Mouse (Mus musculus) liver, embryonic 13.5 days (tissue): ENCODE data around the gene Itga9. TPM values are rescaled to one million over a fixed set of nuclear protein-coding genes. Genes with fewer than 3 reads are reported as not detected.
A peak's percentile ranks its signal among the peaks of the same experiment; 100 is the strongest.

ENCODE experiments used
- ATAC-seq: fragments of 200-750 bp; cut with Nextera tagmentation; 2 replicates; pipeline ENCODE4 v1.8.0; 2017; ENCODE audit warnings: low read depth, mild to moderate bottlenecking, moderate number of reproducible peaks, moderate library complexity
- DNase-seq: peaks from one replicate; pipeline ENCODE4 v3.0.0; 2022
- H3K27ac ChIP-seq: fragments of 300-500 bp; sonication (generic); 2 replicates; pipeline ENCODE4 v1.5.1; 2015; ENCODE audit warnings: moderate library complexity, mild to moderate bottlenecking, inconsistent platforms
- H3K27me3 ChIP-seq: fragments of 300-500 bp; sonication (generic); 2 replicates; pipeline ENCODE4 v1.6.1; 2015; ENCODE audit warnings: mild to moderate bottlenecking, inconsistent platforms
- H3K36me3 ChIP-seq: fragments of 300-500 bp; sonication (generic); 2 replicates; pipeline ENCODE4 v1.6.1; 2015; ENCODE audit warnings: mild to moderate bottlenecking, inconsistent platforms
- H3K4me1 ChIP-seq: fragments of 300-500 bp; sonication (generic); replicated peaks from 2 replicates; pipeline ENCODE4 v1.6.1; 2015; ENCODE audit warnings: inconsistent platforms
- H3K4me2 ChIP-seq: fragments of 300-500 bp; sonication (generic); 2 replicates; pipeline ENCODE4 v1.6.1; 2015; ENCODE audit warnings: inconsistent platforms, mild to moderate bottlenecking, moderate library complexity
- H3K4me3 ChIP-seq: fragments of 300-500 bp; sonication (generic); replicated peaks from 2 replicates; pipeline ENCODE4 v1.5.1; 2015; ENCODE audit warnings: mild to moderate bottlenecking, inconsistent platforms
- H3K9ac ChIP-seq: fragments of 300-500 bp; sonication (generic); 2 replicates; pipeline ENCODE4 v1.6.1; 2015; ENCODE audit warnings: mild to moderate bottlenecking, inconsistent platforms
- H3K9me3 ChIP-seq: fragments of 300-500 bp; sonication (generic); replicated peaks from 2 replicates; pipeline ENCODE4 v1.6.1; 2016; ENCODE audit warnings: inconsistent platforms
- WGBS: fragments of 180-500 bp; shearing (Covaris S2); methylation state at CpG from one replicate; pipeline ENCODE4 v1.1.7; 2015; ENCODE audit not compliant: insufficient replicate concordance; 5-methylcytosine and 5-hydroxymethylcytosine counted together
- polyA plus RNA-seq: library from polyadenylated mRNA; unstranded; fragments of >200 nt; fragmentation: Nextera tagmentation; extraction: Ambion mirVana; gene quantifications from 2 replicates; pipeline ENCODE4 v1.2.1, GENCODE M21; 2015

Itga9 gene
- polyA plus RNA-seq, 1 experiment from 2014 or later: 2.2 TPM

DNA sequence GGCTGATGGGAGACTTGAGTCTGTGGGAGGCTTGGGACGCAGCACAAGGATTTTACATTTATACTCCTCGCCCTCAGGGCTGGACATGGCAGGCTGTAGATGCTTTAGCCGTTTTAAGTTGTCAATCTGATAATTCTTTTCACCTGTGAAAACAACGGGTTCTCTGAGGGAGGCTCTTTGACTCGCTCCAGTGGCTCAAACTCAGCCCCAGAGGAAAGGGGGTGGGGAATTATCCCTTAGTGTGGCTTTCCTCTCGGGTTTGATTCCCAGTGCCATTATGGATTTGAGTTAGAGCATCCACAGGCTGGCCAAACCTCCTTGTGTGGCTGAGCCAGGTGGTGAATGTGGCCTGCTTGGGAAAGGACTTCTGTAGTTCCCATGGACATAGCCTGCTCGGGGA is 17.7 kb downstream of the Itga9 start:
- ATAC-seq (no peak), DNase-seq (no peak)
- Histone ChIP-seq H3K4me3 (no peak overlapping the region), H3K27ac (no peak overlapping the region), H3K36me3 (no peaks in the 10 kb centered on the region), H3K27me3 (no peaks in the 10 kb centered on the region), H3K9ac (no peak overlapping the region), H3K4me2 (no peak overlapping the region), H3K9me3 (no peaks in the 10 kb centered on the region), H3K4me1 (peaks cover 5% of the 10 kb centered on the region; the same call in 1 of the 2 replicates)
- 53% methylated on average over 7 of the region's 7 CpGs for whole genome bisulfite sequencing

DNA sequence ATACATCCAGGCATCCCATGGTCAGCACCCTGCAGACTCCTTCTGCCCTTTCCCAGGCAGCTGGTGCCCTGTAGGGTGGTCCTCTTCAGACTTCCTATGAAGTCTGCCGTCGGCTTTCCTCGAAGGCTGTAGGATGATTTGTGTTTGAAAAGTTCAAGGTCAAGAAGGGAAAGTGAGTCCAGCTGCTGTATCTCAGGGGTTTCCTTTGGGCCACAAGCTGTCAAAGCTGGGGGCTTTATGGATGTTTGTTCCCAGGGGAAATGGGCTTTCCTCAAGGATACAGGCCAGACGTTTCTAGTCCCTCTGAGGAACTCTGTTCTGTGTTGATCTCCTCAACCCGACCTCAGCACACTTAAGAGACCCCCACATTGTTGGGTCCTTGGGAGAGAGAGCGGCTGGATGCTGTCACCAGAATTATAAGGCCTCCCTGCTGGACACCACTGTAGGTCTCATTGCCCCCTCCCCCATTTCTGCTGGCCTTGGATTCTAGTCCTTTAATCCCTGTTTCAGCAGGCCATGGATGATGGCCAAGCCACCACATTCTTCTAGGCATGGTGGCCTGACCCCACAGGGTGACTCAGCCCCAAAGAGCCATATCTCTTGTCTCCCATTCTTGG is 23.4 kb downstream of the Itga9 start:
- ATAC-seq (no peak), DNase-seq (no peak)
- no peaks in the 10 kb centered on the region for H3K9me3 ChIP-seq
- H3K27ac ChIP-seq: no peak overlapping the region
- H3K4me1 ChIP-seq: peaks cover 23% of the 10 kb centered on the region
- no peaks in the 10 kb centered on the region for H3K36me3 ChIP-seq
- H3K4me2 ChIP-seq: no peak overlapping the region
- no peaks in the 10 kb centered on the region for H3K27me3 ChIP-seq
- no peak overlapping the region for H3K4me3 ChIP-seq
- H3K9ac ChIP-seq: no peak overlapping the region
- 62% methylated on average over 6 of the region's 6 CpGs for WGBS

DNA sequence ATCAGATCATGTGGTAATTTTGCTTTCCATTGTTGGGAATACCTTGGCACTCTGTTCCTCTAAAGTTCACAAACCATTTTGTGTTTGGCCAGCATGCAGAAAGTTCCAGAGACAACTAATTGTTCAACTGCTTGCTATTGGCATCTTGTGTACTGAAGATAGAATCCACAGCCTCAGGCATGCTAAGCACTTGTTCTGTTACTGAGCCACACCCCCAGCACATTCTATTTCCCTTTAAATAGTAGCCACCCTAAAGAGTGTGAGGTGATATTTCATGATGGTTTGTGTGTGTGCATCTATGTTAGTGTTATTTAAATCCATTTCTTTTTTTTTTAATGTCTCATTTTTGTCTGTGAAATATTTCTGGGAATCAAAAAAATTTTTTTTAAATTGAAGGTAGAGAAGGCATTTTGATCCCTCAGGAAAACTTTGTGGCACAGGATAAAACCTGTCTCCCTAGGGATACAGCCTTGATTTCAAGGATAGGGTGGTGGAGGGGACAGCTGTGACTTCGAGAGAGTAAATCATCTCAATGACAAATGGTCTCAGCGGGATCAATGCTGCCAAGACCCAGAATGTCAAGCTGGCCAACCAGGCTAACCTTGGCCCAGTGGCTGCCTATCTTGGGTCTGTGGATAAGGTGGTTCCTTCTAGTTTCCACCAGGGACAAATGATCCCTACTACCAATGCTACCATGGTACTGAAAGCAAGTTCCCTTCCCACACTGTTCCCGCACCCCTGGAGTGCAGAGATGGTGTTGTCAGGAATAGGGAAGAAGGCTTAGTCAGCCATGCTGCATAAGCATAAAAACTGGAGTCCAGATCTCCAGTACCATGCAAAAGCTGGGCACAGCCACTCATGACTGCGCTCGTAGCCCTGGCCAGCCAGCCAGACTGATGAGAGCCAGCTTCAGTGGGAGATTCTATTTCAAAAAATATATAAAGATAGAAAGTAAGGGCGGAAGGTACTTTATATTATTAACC is 25.6 kb downstream of the Itga9 start:
- ATAC-seq: no peak
- no peaks in the 10 kb centered on the region for H3K27me3 ChIP-seq
- no peaks in the 10 kb centered on the region for H3K9me3 ChIP-seq
- no peaks in the 10 kb centered on the region for H3K36me3 ChIP-seq
- H3K4me1 ChIP-seq: peaks cover 26% of the 10 kb centered on the region
- 0 out of 2 replicates have a peak overlapping the region, but pooled peaks have one; percentile 4 for H3K27ac ChIP-seq
- H3K9ac ChIP-seq: no peak overlapping the region
- H3K4me2 ChIP-seq: peak overlapping the region; percentile 41
- H3K4me3 ChIP-seq: no peak overlapping the region
- WGBS: 36% methylated on average over 6 of the region's 6 CpGs
- DNase-seq: no peak

DNA sequence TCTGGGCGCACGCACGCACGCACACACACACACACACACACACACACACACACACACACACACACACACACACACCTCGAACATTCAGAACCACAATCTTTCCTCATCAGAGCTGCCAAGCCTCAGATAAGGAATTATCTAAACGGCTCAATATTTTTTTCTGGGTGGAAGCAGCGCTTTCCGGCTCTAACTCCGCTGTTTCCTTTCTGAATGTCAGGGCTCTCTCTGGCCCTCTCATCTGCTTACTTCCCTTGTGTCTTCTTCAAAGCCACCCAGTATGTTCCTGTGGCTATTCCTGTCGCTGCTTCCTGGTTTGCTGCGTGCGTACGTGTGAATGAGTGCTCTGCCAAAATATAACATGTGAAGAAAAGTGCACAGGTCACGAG is 26.3 kb downstream of the Itga9 start:
- Histone ChIP-seq H3K4me1 (peaks cover 26% of the 10 kb centered on the region), H3K4me2 (peak overlapping the region; percentile 41), H3K9me3 (no peaks in the 10 kb centered on the region), H3K36me3 (no peaks in the 10 kb centered on the region), H3K27ac (peak overlapping the region; percentile 39; the same call in 1 of the 2 replicates), H3K9ac (no peak overlapping the region), H3K4me3 (no peak overlapping the region; the same call in 1 of the 2 replicates), H3K27me3 (no peaks in the 10 kb centered on the region)
- 10% methylated on average over 14 of the region's 14 CpGs for WGBS
- ATAC-seq: peak; percentile 47; the same call in 1 of the 2 replicates
- no peak for DNase-seq

DNA sequence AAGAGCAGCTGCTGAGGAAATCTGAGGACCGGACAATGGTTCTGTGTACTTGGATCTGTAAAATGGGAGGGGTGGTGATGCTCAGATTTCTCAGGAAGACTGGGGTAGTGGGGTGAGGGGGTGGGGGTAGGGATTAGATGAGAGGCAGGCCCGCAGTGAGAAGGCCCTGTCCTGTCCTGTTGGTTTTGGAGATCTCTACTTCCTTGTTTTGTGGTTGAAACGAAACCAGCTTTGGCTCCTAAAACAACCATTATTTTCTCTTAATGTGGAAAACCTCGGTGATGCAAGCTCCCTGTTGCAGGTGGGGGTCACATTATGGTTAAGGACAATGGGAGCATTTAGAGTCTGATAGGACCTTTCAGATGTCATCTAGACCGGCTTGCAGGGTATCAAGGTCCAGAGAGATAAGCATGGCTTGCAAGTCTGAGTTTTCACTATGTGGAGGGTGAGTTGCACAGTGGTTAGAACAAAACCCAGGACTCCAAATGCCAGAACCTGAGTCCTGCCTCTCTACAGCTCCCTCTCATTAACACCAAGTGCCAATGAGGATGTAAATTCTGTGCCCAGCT is 32.2 kb downstream of the Itga9 start:
- H3K27me3 ChIP-seq: no peaks in the 10 kb centered on the region

DNA sequence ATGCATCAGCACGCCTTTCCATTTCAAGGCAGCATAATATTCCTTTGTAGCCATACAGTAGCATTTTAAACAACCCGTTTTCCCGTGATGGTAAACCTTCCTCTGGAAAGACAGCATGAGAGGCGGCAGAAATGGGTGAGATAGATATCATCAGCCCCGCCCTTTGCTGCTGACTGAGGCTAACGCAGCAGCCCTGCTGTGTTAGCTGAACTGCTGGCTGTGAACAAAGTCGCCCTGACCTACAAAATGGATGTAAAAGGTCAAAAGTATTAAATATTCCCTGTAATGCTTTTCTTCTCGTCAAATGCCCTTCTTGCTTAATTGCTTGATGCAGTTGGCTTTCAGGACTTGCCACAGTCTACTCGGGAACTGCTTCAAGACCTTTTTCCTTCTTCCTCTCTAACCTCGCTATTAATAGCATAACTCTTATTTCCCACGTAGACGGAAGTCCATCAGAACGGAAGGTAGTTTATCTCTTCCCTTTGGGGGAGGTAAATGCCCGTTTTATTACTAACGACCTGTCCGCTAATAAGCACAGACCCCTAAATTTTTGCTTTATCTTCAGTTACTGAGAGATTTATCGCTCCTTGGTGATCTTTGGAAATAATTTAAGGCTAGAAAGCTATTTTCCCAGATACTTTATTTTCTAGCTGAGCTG is 39.3 kb downstream of the Itga9 start:
- no peaks in the 10 kb centered on the region for H3K27me3 ChIP-seq
- H3K36me3 ChIP-seq: no peaks in the 10 kb centered on the region
- no peak overlapping the region for H3K4me2 ChIP-seq
- no peak overlapping the region for H3K4me3 ChIP-seq
- 28% methylated on average over 17 of the region's 17 CpGs for WGBS
- no peak overlapping the region for H3K9ac ChIP-seq
- DNase-seq (no peak), ATAC-seq (no peak)
- H3K9me3 ChIP-seq: no peaks in the 10 kb centered on the region
- H3K27ac ChIP-seq: no peak overlapping the region
- H3K4me1 ChIP-seq: 0 out of 2 replicates have a peak, but pooled peaks cover 8% of the 10 kb centered on the region

More for the DNA sequence above, 32.2 kb downstream of the Itga9 start:
- WGBS: 35% methylated on average over 5 of the region's 5 CpGs
- Histone ChIP-seq H3K4me3 (no peak overlapping the region), H3K9ac (no peak overlapping the region), H3K27ac (no peak overlapping the region), H3K9me3 (no peaks in the 10 kb centered on the region), H3K4me1 (0 out of 2 replicates have a peak, but pooled peaks cover 3% of the 10 kb centered on the region), H3K4me2 (no peak overlapping the region), H3K36me3 (no peaks in the 10 kb centered on the region)
- DNase-seq (no peak), ATAC-seq (no peak)

DNA sequence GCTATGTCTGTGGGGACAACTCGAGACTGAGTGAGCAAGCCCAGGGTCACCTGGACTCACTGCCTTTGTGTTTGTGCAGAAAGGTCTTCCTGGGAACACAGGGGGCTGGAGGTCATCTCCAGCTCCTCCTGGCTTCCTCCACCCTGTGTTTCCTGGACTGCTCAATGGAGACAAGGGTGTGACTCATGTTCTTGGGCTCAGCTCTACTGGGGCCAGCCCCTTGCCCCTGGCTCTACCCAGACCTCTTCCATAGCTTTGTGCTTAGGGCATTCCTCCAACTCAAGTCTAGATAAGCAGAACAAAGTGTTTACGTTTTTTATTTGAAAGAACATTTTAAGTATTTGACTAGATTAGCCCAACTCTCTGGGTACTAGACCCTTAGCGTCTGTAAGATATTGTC is 41.0 kb downstream of the Itga9 start:
- DNase-seq: no peak
- ATAC-seq: no peak

DNA sequence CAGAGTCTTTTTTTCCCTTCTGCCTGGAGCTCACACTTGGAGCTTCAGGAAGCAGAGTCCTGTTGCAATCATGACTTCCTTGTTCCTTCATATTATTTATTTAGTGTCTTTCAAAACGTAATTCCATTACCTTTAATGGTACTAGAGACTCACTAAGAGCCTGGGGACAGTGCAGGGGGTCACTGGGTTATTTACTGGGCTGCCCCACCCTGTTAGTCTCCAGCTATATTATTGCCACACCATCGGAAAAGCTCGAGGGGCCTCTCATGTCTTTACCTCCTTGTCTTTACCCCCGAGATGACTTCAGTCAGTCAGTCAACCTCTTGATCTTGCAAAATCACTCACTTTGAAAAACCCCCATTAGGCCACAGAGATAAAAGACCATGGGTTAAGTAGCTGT is 44.5 kb downstream of the Itga9 start:
- H3K27me3 ChIP-seq: no peaks in the 10 kb centered on the region
- H3K27ac ChIP-seq: no peak overlapping the region
- no peaks in the 10 kb centered on the region for H3K9me3 ChIP-seq
- no peak for DNase-seq
- no peak overlapping the region for H3K9ac ChIP-seq
- no peak overlapping the region for H3K4me2 ChIP-seq
- 0 out of 2 replicates have a peak, but pooled peaks cover 3% of the 10 kb centered on the region for H3K4me1 ChIP-seq
- ATAC-seq: no peak
- H3K4me3 ChIP-seq: no peak overlapping the region
- H3K36me3 ChIP-seq: no peaks in the 10 kb centered on the region
- WGBS: 43% methylated on average over 4 of the region's 4 CpGs

More for the DNA sequence above, 41.0 kb downstream of the Itga9 start:
- Histone ChIP-seq H3K27me3 (no peaks in the 10 kb centered on the region), H3K4me1 (0 out of 2 replicates have a peak, but pooled peaks cover 8% of the 10 kb centered on the region), H3K27ac (no peak overlapping the region), H3K36me3 (no peaks in the 10 kb centered on the region), H3K9ac (no peak overlapping the region), H3K4me3 (no peak overlapping the region), H3K4me2 (no peak overlapping the region), H3K9me3 (no peaks in the 10 kb centered on the region)
- 65% methylated on average over 3 of the region's 3 CpGs for WGBS

DNA sequence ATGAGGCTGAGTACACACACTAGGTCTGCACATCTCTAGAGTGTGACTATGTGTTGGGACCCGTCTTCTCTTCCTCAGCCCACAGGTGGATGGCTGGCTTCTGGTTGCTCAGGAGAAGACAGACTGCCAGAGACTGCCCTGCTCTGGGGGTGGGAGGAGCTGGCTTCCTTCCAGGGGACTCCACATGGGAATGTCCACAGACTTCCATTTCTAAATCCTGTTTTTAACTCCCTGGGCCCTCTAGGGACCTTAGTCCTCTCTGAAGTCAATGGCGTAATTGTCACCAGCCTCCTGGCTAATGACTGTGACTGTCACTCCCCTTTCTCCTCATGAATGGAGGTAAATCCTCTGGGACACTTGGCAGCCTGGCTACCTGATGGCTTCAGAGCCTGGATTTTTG is 45.4 kb downstream of the Itga9 start:
- ATAC-seq (no peak), DNase-seq (no peak)
- Histone ChIP-seq H3K27me3 (no peaks in the 10 kb centered on the region), H3K9ac (no peak overlapping the region), H3K4me2 (no peak overlapping the region), H3K27ac (no peak overlapping the region), H3K4me3 (no peak overlapping the region), H3K36me3 (no peaks in the 10 kb centered on the region), H3K9me3 (no peaks in the 10 kb centered on the region), H3K4me1 (no peaks in the 10 kb centered on the region)
- 69% methylated on average over 2 of the region's 2 CpGs for WGBS

DNA sequence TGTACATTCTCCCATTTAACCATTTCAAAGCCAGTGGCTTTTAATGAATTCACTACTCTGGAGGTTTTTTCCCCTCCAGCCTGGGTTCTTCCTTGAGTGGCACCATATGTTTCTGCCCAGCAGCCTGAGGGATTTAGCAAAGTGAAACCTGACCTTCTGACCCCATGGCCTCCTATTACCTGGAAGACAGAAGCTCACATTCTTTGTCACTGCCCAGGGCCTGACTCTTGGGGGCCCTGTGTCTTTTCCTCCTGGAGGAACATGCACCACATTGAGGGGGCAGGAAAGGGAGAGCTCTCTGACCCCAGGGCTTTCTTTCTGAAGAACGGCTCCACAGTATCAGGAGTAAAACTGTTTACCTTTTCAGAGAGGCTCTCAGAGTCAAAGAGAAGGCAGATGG is 46.9 kb downstream of the Itga9 start:
- Histone ChIP-seq H3K9me3 (no peaks in the 10 kb centered on the region), H3K27ac (no peak overlapping the region), H3K27me3 (no peaks in the 10 kb centered on the region), H3K36me3 (no peaks in the 10 kb centered on the region), H3K4me3 (no peak overlapping the region), H3K4me1 (no peaks in the 10 kb centered on the region), H3K4me2 (no peak overlapping the region), H3K9ac (no peak overlapping the region)
- ATAC-seq: no peak
- DNase-seq: no peak
- WGBS: 62% methylated on average over 1 of the region's 1 CpGs

DNA sequence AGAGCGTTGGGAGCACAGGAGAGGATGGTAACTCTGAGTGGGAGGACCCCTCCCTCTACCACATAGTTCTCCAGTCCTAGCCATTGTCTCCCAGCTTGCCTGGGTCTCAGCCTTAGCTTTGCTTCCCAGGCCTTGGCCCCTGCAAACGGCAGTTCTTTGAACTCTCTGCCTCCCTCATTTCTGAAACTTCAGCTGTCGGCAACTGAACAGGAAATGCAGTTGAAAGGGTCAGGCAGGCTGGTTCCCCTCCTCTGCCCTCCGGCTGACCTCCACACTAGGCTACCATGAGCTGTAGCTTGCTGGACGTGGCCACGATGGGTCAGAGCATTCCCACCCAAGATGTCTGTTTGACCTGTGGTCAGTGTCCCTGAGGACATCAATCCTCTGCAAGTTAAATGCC is 48.5 kb downstream of the Itga9 start:
- H3K4me3 ChIP-seq: no peak overlapping the region
- no peak overlapping the region for H3K27ac ChIP-seq
- H3K27me3 ChIP-seq: no peaks in the 10 kb centered on the region
- WGBS: 23% methylated on average over 6 of the region's 6 CpGs
- no peaks in the 10 kb centered on the region for H3K4me1 ChIP-seq
- no peaks in the 10 kb centered on the region for H3K36me3 ChIP-seq
- no peak overlapping the region for H3K9ac ChIP-seq
- peak; percentile 43; the same call in 1 of the 2 replicates for ATAC-seq
- no peak for DNase-seq
- H3K9me3 ChIP-seq: no peaks in the 10 kb centered on the region
- H3K4me2 ChIP-seq: no peak overlapping the region
